Mouse (Mus musculus) gastrocnemius, adult 2 months (tissue): ENCODE results near the gene 6430628N08Rik. TPM values are rescaled to one million over a fixed set of nuclear protein-coding genes. Genes with fewer than 3 reads are reported as not detected.

Experiments used
- DNase-seq: peaks from one replicate; pipeline ENCODE4 v3.0.0; 2022
- H3K27ac ChIP-seq: fragments of 200-600 bp; 2 replicates; pipeline ENCODE4 v1.8.1; 2022; ENCODE audit warnings: mild to moderate bottlenecking
- H3K4me3 ChIP-seq: fragments of 200-600 bp; 2 replicates; pipeline ENCODE4 v1.8.1; 2022; ENCODE audit warnings: mild to moderate bottlenecking, moderate library complexity
- CTCF ChIP-seq: fragments of 200-600 bp; IDR thresholded peaks from 2 replicates; pipeline ENCODE4 v1.8.1; 2022; ENCODE audit warnings: antibody characterized with exemption, mild to moderate bottlenecking, moderate library complexity
- intact Hi-C: fragments of 180-260 bp; cut with DNase I; formaldehyde crosslinking; loops from one replicate; pipeline ENCODE4 v1.15.1; 2025
- total RNA-seq, 2 experiments: library from RNA; stranded (reverse); gene quantifications; 2 replicates each; pipeline ENCODE4 v1.2.3; 2021

The 6430628N08Rik gene
- total RNA-seq, 2 experiments from 2014 or later = not detected

DNA sequence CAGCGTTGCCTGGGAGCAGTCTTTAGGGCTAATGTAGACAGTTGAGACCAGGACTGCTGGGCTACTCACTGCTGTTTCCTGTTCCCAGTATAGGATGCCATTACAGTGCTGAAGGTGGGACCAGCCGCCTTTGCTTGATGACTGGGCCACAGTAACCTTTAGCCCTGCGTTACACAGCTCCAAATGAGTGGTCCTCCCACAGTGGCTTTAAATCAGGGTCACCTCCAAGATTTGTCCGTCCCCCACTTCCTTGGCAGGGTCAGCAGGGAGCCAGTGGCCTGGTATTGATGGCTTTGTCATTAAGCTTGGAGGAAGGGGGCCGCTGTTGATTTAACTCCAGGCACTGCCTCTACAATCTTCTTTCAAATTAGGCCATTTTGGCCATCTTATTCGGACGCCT lies 27.1 kb upstream of the 6430628N08Rik start:
- H3K27ac ChIP-seq = no peak overlapping the region
- no peak for DNase-seq
- TF ChIP-seq CTCF = no peak
- intact Hi-C loops = no loop called here
- no peak overlapping the region for H3K4me3 ChIP-seq

DNA sequence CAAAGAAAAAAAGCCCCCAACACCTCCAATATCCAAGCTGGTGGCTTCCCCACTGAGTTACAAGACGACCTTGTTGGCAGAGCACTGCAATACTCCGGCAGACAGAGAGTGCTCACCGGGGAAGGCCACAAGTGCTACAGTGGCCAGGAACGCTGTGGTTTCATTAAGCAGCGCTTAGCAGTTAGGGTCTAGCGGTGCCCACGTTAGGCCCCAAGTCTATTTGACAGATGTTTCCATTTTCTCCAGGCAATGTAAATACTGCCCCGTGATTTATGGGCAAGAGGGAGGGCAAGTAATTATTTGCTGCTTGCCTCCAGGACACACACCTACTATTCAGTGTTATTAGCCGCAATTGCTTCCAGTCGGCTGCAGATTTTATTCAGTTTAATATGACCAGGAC lies 26.6 kb upstream of the 6430628N08Rik start:
- Histone ChIP-seq H3K27ac (no peak overlapping the region), H3K4me3 (no peak overlapping the region)
- intact Hi-C loops = no loop called here
- DNase-seq = no peak
- TF ChIP-seq CTCF = no peak

DNA sequence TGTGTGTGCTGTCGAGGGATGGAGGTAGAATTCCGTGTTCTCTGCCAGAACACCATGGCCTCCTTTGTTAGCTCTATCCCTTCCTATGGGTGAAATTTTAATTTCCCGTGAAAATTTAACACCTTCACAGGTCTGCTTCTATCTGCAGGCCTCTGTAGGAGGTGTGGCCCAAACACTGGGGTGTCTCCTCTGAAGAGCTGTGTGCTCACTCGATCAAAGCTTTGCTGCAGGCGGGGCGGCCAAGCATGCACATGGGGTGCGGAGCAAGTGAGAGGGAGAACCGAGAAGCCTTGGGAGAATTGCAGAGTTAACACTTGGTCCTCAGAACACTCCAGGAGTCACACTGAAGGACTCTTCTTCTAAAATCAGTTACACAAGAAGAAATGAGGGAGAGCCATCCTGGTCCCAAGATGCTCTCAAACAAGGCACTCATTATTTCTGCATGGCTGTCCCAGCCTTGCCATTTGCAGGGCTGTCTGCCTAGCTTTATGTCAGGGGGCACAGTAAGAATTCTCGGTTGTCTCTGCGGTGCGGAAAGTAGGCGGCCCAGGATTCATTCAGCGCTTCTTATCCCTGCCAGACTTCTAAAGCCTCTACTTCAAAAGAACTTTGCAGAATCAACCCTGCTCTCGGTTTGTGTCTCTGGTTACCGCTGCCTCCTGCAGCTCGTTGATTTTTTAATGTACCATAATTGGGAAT lies 20.8 kb upstream of the 6430628N08Rik start:
- no peak overlapping the region for H3K4me3 ChIP-seq
- DNase-seq = no peak
- intact Hi-C loops = no loop called here
- TF ChIP-seq CTCF = no peak
- H3K27ac ChIP-seq = no peak overlapping the region

DNA sequence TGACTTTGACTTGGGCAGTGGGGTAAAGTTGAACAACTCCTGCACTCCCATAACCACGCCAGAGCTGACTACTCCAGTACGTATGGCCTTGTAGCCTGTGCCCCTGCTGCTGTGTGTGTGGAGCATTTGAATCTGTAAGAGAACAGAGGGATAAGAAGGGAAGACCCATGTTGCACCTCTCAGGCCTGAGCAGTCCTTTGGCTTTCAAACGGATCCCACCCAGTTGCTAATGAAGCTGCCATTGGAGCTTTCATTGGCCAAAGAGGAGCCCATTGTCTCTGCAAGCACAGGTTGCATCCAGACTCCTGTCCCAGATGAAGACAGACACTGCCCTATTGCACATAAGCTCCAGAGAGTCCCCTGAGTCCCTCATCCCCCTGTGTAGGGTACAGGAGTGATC lies 17.2 kb upstream of the 6430628N08Rik start:
- intact Hi-C loops = no loop called here
- H3K4me3 ChIP-seq = no peak overlapping the region
- no peak overlapping the region for H3K27ac ChIP-seq
- TF ChIP-seq CTCF = no peak
- no peak for DNase-seq

DNA sequence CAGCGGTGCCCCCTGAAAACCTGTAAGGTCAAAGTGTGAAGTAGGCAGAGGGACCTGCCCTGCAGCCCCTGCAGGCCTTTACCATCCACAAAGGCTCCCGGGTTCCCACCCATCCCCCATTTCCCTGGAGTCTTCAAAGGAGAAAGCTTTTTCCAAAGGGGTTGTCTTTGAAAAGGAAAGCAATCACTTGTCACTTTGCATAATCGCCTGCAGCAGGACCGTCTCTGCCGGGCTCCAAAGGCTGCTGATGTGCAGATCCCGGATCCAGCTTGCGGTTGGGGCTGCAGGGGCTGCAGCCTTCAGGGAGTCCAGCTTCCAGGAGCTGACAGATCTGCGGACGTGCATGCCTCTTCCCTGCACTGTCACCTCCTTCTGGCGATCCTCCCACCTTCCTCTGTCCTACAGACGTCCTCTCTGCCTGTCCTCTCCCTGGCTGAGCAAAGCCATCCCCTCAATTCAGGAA lies 12.2 kb upstream of the 6430628N08Rik start:
- DNase-seq = no peak
- Histone ChIP-seq H3K4me3 (no peak overlapping the region), H3K27ac (no peak overlapping the region)
- intact Hi-C loops = no loop called here
- TF ChIP-seq CTCF = no peak

DNA sequence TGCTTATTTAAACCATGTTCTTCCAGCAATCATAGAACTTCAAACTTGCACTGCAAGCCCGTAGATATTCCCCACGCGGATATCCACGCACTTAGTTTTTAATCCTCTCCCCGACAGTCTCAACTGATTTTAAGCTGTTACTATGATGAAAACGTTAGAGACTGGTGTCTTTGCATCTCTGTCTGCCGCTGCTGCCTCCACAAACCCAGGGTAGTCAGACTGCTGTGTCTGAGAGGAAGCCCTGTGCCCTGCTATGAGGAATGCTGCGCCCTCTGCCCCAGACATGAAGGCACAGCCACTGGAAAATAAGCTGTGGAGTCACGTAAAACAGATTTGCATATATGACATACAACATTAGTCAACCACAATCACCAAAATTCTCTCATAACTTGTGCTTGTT lies 11.6 kb upstream of the 6430628N08Rik start:
- intact Hi-C loops = no loop called here
- Histone ChIP-seq H3K27ac (no peak overlapping the region), H3K4me3 (no peak overlapping the region)
- no peak for DNase-seq
- TF ChIP-seq CTCF = no peak

DNA sequence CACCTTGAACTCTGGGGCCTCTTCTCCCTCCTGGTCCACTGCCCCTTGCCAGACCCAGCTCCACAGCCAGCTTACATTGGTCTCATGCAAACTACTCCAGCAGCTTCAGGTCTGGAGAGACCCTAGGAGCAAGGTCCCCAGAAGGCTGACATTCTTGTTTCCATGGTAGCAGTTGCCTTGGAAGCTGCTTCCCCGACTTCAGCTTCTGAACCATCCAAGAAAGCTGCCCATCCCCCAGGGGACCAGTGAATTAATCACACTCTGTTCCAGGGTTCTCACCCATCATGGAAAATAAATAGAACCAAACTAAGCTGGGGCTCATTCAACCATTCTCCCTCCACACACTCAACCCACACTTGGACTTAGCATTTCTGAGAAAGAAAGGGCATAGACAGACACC lies 9.3 kb upstream of the 6430628N08Rik start:
- DNase-seq = no peak
- intact Hi-C loops = no loop called here
- no peak overlapping the region for H3K27ac ChIP-seq
- no peak overlapping the region for H3K4me3 ChIP-seq
- no peak for TF ChIP-seq CTCF

DNA sequence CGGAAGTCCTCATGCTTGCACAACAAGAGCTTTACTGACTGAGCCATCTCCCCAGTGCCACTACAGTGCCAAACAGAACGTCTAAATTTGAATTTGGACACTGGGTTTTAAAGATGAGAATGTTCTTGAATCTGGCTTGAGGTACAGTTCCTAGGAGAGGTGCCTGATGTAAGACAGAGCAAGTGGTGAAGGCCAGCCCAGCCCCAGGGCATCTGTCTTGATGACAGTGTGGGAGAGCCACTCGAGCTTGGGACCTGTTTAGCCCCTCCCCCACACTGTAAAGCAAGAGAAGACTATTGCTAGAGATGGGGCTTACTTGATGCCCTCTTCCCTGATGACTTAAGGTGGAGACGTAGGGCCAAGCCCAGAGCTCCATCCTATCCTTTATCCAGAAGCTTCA lies 8.3 kb upstream of the 6430628N08Rik start:
- Histone ChIP-seq H3K4me3 (no peak overlapping the region), H3K27ac (no peak overlapping the region)
- DNase-seq = no peak
- intact Hi-C loops = no loop called here
- no peak for TF ChIP-seq CTCF

DNA sequence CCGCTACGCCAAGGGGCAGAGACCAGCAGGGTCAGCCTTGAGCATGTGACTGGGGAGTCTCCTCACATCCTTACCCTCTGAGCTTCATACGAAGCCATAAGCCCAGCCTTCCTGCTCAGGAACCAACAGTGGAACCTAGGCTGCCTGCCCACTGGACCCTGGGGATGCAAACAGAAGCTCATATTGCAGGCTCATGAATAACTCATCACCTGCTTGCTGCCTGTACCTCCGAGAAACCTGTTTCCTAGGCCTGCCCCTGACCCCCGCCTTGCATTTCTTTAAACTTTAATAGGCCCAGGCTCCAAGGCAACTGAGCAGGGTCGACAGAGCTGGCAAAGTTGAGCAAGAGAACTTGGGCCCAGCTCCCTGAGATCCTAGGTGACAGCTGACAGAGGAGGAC lies 6.4 kb upstream of the 6430628N08Rik start, which contains the start of gene Kncn:
Gene Kncn, plus strand, starts transcription at position 379 of the 400 bp plus-strand sequence.
- H3K4me3 ChIP-seq = no peak within 1 kb of the TSS
- no peak for TF ChIP-seq CTCF
- no peak within 1 kb of the TSS for H3K27ac ChIP-seq
- intact Hi-C loops = no loop called here
- DNase-seq = no peak

DNA sequence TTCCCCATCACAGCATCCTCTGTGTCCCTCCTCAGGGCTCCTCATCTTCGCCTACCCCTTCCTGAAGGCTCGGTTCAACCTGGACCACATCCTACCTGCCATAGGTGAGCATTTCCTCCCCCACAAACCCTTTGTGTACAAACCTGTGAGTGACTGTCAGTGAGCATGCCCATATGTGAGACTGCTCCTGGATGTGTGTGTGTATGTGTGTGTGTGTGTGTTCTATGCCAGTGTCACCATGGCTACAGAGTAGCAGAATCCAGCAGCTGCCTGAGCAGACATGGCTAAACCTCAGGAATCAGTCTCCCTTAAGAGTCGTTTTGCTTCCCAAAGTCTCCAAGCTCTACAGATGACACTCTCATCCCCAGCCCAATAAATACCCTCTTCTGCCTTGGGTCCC lies 4.6 kb upstream of the 6430628N08Rik start:
- intact Hi-C loops = no loop called here
- no peak overlapping the region for H3K27ac ChIP-seq
- TF ChIP-seq CTCF = no peak
- no peak overlapping the region for H3K4me3 ChIP-seq
- no peak for DNase-seq

DNA sequence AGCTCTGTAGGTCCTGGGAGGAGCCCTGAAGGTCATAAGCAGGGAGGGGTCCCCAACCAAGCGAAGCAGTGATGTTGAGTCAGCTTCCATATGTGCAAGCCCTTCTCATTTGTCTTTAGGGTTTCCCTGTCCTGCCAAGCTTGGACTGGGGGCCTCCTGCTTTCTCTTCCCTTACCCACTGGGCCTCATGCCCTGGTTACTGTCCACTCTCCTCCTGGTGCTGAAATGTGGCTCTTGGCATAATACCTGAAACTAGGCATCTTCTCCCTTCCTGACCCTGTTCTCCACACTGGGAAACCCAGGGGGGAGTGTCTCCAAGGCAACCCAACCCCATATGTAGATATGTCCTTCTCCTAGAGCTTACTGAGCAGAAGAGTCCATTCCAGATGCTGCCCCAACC lies 3.6 kb upstream of the 6430628N08Rik start:
- no peak for TF ChIP-seq CTCF
- intact Hi-C loops = no loop called here
- Histone ChIP-seq H3K27ac (no peak overlapping the region), H3K4me3 (no peak overlapping the region)
- DNase-seq = no peak

DNA sequence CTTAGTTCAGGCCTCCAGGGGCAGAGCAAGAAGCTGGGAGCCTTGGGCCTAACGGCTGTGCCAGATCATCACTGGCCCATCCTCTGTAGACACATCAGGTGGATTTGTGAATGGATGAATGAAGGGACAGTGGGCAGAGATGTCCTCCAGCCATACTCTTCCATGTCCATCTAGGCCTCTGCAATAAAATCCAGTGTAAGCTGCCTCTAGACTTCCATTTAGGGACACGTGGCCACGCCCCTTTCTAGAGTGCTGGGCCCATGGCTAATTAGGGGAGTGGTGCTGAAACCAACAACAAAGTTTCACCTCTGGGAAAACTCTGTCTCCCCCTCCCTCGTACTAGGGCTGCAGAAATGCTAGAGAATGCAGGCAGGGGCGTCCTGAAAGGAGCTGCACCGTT lies 399 bp upstream of the 6430628N08Rik start:
- peak overlapping the region; percentile 55 for H3K4me3 ChIP-seq
- TF ChIP-seq CTCF = no peak
- H3K27ac ChIP-seq = no peak overlapping the region
- intact Hi-C loops = no loop called here
- DNase-seq = no peak

DNA sequence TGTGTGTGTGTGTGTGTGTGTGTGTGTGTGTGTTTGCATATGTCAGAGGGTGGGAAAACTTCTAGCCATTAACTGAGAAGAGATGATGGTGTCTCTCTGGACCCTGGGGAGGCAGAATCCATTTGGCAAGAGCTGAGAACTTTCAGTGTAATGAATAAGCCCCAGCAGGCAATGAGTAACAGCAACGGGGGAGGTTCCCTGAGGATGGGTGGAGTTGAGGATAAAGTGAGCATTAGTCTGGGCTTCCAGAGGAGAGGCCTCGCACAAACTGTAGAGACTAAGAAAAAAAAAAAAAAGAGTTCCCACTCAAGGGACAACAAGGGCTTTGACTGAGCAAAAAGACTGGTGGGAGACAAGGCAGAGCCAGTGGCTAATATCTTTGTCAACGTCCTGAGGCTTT lies 3.8 kb downstream of the 6430628N08Rik start:
- no peak for TF ChIP-seq CTCF
- intact Hi-C loops = no loop called here
- no peak for DNase-seq
- Histone ChIP-seq H3K27ac (no peak overlapping the region), H3K4me3 (no peak overlapping the region)

DNA sequence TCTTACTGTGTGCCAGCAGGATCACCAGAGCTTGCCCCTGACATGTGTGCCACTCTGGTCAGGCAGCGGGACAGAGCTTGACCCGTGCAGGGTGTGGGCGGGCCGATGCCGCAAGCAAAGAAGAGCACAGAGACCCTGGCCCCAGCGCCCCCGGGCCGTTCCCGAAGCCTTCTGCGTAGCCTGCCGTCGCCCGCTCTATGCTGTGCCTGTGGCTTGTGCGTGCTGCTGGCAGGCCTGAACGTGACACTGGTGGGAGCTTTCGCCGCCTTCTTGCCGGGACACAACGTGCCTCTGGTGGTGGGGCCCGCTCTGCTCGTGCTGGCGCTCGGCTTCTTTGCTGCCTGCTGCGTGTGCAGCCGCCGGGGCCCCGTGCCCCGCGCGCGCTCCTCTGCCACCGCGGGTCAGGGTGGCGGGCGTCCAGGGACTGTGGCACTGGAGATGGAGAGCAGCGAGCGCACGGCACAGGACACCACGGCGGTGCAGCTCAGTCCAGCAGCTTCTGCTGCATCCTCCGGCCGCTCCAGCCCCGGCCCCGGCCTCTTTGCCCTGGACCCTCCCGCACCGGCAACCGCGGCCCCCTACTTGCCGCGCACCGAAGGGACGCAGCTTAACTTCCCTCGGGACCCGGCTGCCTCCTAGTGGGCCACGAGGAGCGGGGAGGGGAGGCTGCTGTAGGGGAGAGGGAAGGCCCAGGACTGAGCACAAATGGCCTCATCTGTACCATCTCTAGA lies 7.6 kb downstream of the 6430628N08Rik start:
- intact Hi-C loops = no loop called here
- DNase-seq = no peak
- Histone ChIP-seq H3K27ac (no peak overlapping the region), H3K4me3 (peak overlapping the region; percentile 52)
- no peak for TF ChIP-seq CTCF
